Mouse (Mus musculus) liver, embryonic 14.5 days (tissue): Measurements from ENCODE around the gene Stxbp5l. TPM values are rescaled to one million over a fixed set of nuclear protein-coding genes. Genes with fewer than 3 reads are reported as not detected.

Experiments
- ATAC-seq: fragments of 200-750 bp; cut with Nextera tagmentation; 2 replicates; pipeline ENCODE4 v1.8.0; 2017; ENCODE audit warnings: moderate number of reproducible peaks, mild to moderate bottlenecking, moderate library complexity; ENCODE audit not compliant: insufficient read depth
- DNase-seq, 3 experiments: peaks; one replicate each; pipeline ENCODE4 v3.0.0-alpha.2; 2012 to 2013; ENCODE audit warnings: low read depth in 3 of 3, low spot score in 3 of 3
- H3K27ac ChIP-seq: fragments of 300-500 bp; sonication (generic); 2 replicates; pipeline ENCODE4 v1.5.1; 2014; ENCODE audit warnings: moderate library complexity, mild to moderate bottlenecking, control low read depth, inconsistent platforms
- H3K27me3 ChIP-seq: fragments of 300-500 bp; sonication (generic); 2 replicates; pipeline ENCODE4 v1.6.1; 2014; ENCODE audit warnings: mild to moderate bottlenecking, low read length, moderate library complexity; ENCODE audit not compliant: control insufficient read depth, insufficient read depth
- H3K36me3 ChIP-seq: fragments of 300-500 bp; sonication (generic); replicated peaks from 2 replicates; pipeline ENCODE4 v1.6.1; 2014; ENCODE audit warnings: low read depth; ENCODE audit not compliant: control insufficient read depth, insufficient read depth
- H3K4me1 ChIP-seq, 2 experiments: fragments of 200-500 bp in 1 of 2; fragments of 300-500 bp in 1 of 2; sonication (generic) in 1 of 2; replicated peaks; 2 replicates each; pipeline ENCODE4 v1.6.1; 2012 to 2014; ENCODE audit warnings: antibody characterized with exemption in 1 of 2, inconsistent platforms in 1 of 2, low read length in 1 of 2; ENCODE audit not compliant: control insufficient read depth in 2 of 2, insufficient read depth in 2 of 2
- H3K4me2 ChIP-seq: fragments of 300-500 bp; sonication (generic); 2 replicates; pipeline ENCODE4 v1.6.1; 2014; ENCODE audit warnings: low read depth, mild to moderate bottlenecking, control low read depth, moderate library complexity
- H3K4me3 ChIP-seq, 2 experiments: fragments of 200-500 bp in 1 of 2; fragments of 300-500 bp in 1 of 2; sonication (generic) in 1 of 2; 2 replicates each; pipeline ENCODE4 v1.5.1; 2012 to 2014; ENCODE audit warnings: low read depth in 2 of 2, low read length in 2 of 2, mild to moderate bottlenecking in 2 of 2, control low read depth in 1 of 2, inconsistent platforms in 1 of 2, moderate library complexity in 1 of 2; ENCODE audit not compliant: insufficient read depth in 1 of 2
- H3K9ac ChIP-seq: fragments of 300-500 bp; sonication (generic); replicated peaks from 2 replicates; pipeline ENCODE4 v1.6.1; 2014; ENCODE audit warnings: mild to moderate bottlenecking, control low read depth, moderate library complexity
- H3K9me3 ChIP-seq: fragments of 300-500 bp; sonication (generic); 2 replicates; pipeline ENCODE4 v1.6.1; 2016; ENCODE audit warnings: low read length, mixed read lengths; ENCODE audit not compliant: control insufficient read depth
- CTCF ChIP-seq: IDR thresholded peaks from 2 replicates; pipeline ENCODE4 v1.5.1; 2016; ENCODE audit warnings: antibody characterized with exemption, low read depth, control low read depth
- EP300 ChIP-seq: IDR thresholded peaks from 2 replicates; pipeline ENCODE4 v1.6.1; 2016; ENCODE audit warnings: antibody characterized with exemption, low read depth
- WGBS: fragments of 180-500 bp; shearing (Covaris S2); extraction: QIAGEN DNeasy Blood & Tissue Kit; methylation state at CpG from one replicate; pipeline ENCODE4 v1.1.7; 2014; ENCODE audit not compliant: insufficient replicate concordance; 5-methylcytosine and 5-hydroxymethylcytosine counted together
- polyA plus RNA-seq, 2 experiments: library from polyadenylated mRNA; depleted of rRNA in 1 of 2; stranded (reverse) in 1 of 2; unstranded in 1 of 2; fragments of >200 nt; fragmentation: Nextera tagmentation in 1 of 2; extraction: Ambion mirVana in 1 of 2; gene quantifications; 2 replicates each; pipeline versions ENCODE4 v1.2.1 to v1.2.3; 2012 to 2014

Gene Stxbp5l
- polyA plus RNA-seq, 2 experiments = not detected

DNA sequence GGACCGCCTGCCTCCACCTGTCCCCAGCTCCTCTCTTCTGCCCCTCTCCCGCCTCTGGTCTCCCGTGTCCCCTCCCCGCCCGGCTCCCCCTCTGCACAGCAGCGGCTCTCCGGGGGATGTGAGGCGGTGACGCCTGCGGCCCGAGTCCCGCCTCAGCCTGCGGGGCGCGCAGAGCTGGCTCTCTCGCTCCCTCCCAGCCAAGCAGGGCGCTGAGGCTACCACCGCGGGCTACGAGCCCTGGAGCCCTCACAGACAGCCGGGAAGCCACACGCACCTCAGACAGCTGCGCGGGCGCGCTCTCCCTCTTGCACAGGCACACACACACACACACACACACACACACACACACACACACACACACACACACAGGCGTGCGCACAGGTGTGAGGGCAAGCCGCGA is 393 bp downstream of the Stxbp5l start:
- DNase-seq (no peak), ATAC-seq (peak; percentile 42; the same call in 1 of the 2 replicates)
- TF ChIP-seq CTCF (no peak), EP300 (no peak)
- no peaks in the 10 kb centered on the region for H3K36me3 ChIP-seq
- H3K4me2 ChIP-seq = peak overlapping the region; percentile 56
- no peaks in the 10 kb centered on the region for H3K4me1 ChIP-seq
- no peak overlapping the region for H3K27ac ChIP-seq
- WGBS = 2% methylated on average over 28 of the region's 30 CpGs
- H3K27me3 ChIP-seq = peaks cover 12% of the 10 kb centered on the region
- no peaks in the 10 kb centered on the region for H3K9me3 ChIP-seq
- H3K9ac ChIP-seq = no peak overlapping the region
- peak overlapping the region; percentile 8 to 29; a peak in 3 of 4 replicates for H3K4me3 ChIP-seq

DNA sequence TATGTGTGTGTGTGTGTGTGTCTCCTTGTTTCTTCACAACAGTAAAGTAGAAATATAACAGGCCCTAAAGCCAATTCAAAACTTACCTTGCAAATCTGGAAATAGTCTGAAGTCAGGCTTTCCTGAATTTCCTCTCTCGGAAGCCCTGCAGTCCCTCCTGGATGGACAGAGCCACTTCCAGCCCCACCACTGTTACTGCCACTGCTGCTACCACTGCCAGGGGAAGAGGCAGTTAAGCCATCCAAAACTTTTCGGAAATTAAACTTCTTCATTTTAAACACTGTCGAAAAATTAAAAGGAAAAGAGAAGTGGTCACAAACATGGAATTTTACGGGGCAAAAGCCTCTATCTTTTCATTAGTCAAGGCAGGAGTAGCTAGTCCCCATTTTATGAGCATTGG is 1.3 kb downstream of the Stxbp5l start:
- no peak for ATAC-seq
- Histone ChIP-seq H3K27ac (no peak overlapping the region), H3K36me3 (no peaks in the 10 kb centered on the region), H3K27me3 (peaks cover 12% of the 10 kb centered on the region), H3K4me1 (no peaks in the 10 kb centered on the region), H3K9ac (no peak overlapping the region), H3K4me3 (no peak overlapping the region), H3K9me3 (no peaks in the 10 kb centered on the region), H3K4me2 (no peak overlapping the region)
- no peak for DNase-seq
- 34% methylated on average over 4 of the region's 4 CpGs for WGBS
- TF ChIP-seq EP300 = no peak
- no peak for TF ChIP-seq CTCF

GRCm38 (mm10) chr16:37372716-37373115 is 12.0 kb downstream of the Stxbp5l start:
- H3K9ac ChIP-seq = no peak overlapping the region
- H3K27ac ChIP-seq = no peak overlapping the region
- TF ChIP-seq CTCF = no peak
- WGBS = 60% methylated on average over 1 of the region's 1 CpGs
- ATAC-seq = no peak
- no peaks in the 10 kb centered on the region for H3K9me3 ChIP-seq
- H3K36me3 ChIP-seq = no peaks in the 10 kb centered on the region
- no peaks in the 10 kb centered on the region for H3K27me3 ChIP-seq
- H3K4me3 ChIP-seq = no peak overlapping the region
- no peak for DNase-seq
- H3K4me1 ChIP-seq = no peaks in the 10 kb centered on the region
- H3K4me2 ChIP-seq = no peak overlapping the region

GRCm38 (mm10) chr16:37367426-37367825 is 17.3 kb downstream of the Stxbp5l start:
- no peak overlapping the region for H3K9ac ChIP-seq
- no peak overlapping the region for H3K27ac ChIP-seq
- WGBS = 49% methylated on average over 4 of the region's 4 CpGs
- no peak overlapping the region for H3K4me2 ChIP-seq
- H3K9me3 ChIP-seq = no peaks in the 10 kb centered on the region
- no peak overlapping the region for H3K4me3 ChIP-seq
- H3K36me3 ChIP-seq = no peaks in the 10 kb centered on the region
- ATAC-seq = no peak
- no peaks in the 10 kb centered on the region for H3K27me3 ChIP-seq
- TF ChIP-seq CTCF (no peak), EP300 (no peak)
- no peaks in the 10 kb centered on the region for H3K4me1 ChIP-seq
- no peak for DNase-seq

DNA sequence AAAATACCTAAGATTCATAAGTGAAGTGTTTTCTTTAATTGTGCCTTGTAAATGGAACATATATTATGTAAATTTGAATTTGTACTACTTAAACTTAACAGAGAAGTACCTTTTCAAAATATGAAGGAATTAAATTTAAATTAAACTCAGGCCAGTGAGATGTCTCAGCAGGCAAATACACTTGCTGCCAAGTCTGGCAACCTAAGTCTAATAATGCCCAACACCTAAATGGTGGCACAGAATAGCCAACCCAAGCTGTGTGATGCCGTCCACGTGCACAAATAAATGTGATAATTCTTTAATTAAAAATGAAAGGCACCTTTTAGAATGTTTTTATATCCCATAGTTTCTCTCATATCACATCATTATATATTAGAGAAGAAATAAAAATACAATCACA is 20.8 kb downstream of the Stxbp5l start:
- Histone ChIP-seq H3K9ac (no peak overlapping the region), H3K27ac (no peak overlapping the region), H3K4me2 (no peak overlapping the region), H3K36me3 (no peaks in the 10 kb centered on the region), H3K4me1 (no peaks in the 10 kb centered on the region), H3K4me3 (no peak overlapping the region), H3K27me3 (no peaks in the 10 kb centered on the region), H3K9me3 (no peaks in the 10 kb centered on the region)
- TF ChIP-seq CTCF = no peak
- TF ChIP-seq EP300 = no peak
- DNase-seq (no peak), ATAC-seq (no peak)
- 69% methylated on average over 2 of the region's 2 CpGs for WGBS
